Mouse (Mus musculus) embryonic fibroblast, embryonic 13.5 days (primary cell): ENCODE data around the gene Wfdc3. TPM values are rescaled to one million over a fixed set of nuclear protein-coding genes. Genes with fewer than 3 reads are reported as not detected.
A peak's percentile ranks its signal among the peaks of the same experiment; 100 is the strongest.

ENCODE experiments used
- H3K27ac ChIP-seq: 2 replicates; pipeline ENCODE4 v1.5.1; 2012; ENCODE audit warnings: low read length, control low read depth, inconsistent platforms; ENCODE audit not compliant: insufficient read depth
- H3K4me1 ChIP-seq: 2 replicates; pipeline ENCODE4 v1.6.1; 2011; ENCODE audit warnings: low read length; ENCODE audit not compliant: control insufficient read depth, insufficient read depth
- H3K4me3 ChIP-seq: 2 replicates; pipeline ENCODE4 v1.5.1; 2011; ENCODE audit warnings: mild to moderate bottlenecking, control low read depth, low read length; ENCODE audit not compliant: insufficient read depth
- CTCF ChIP-seq: IDR thresholded peaks from 2 replicates; pipeline ENCODE4 v1.5.1; 2011; ENCODE audit warnings: mild to moderate bottlenecking, control low read depth, low read length, moderate library complexity, borderline replicate concordance; ENCODE audit not compliant: insufficient read depth
- POLR2A ChIP-seq: IDR thresholded peaks from 2 replicates; pipeline ENCODE4 v1.6.1; 2011; ENCODE audit warnings: low read depth, mild to moderate bottlenecking, control low read depth, low read length, moderate library complexity
- polyA plus RNA-seq: library from polyadenylated mRNA; stranded (reverse); fragments of >200 nt; gene quantifications from 2 replicates; pipeline ENCODE4 v1.2.4, GENCODE M21; 2011; ENCODE audit warnings: low read depth; ENCODE audit not compliant: missing spikeins, insufficient read length

Wfdc3 gene
- polyA plus RNA-seq, 1 experiment, result not detected

DNA sequence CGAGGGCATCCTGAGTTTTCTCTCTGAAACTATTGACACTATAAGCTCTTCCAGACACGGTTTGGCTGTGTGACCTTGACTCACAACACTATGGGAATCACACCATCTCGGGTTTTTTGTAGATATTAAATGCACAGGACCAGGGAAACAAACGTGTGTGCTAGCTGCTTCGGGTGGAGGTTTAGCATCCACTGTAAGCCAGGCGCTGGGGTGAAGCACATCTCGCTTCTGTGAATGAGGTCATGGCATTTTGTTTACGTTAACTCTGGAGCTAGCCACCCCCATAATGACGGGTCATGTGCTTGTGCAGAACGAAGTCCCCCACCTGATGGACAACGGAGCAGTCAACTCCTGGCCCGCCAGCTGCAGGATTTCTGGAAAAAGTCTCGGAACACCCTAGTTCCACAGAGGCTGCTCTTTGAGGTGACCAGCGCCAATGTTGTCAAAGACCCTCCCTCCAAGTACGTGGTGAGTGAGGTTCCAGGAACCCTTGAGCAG, 40.7 kb upstream of the Wfdc3 start:
- Histone ChIP-seq H3K27ac (peak overlapping the region; percentile 47), H3K4me3 (peak overlapping the region; percentile 47)

DNA sequence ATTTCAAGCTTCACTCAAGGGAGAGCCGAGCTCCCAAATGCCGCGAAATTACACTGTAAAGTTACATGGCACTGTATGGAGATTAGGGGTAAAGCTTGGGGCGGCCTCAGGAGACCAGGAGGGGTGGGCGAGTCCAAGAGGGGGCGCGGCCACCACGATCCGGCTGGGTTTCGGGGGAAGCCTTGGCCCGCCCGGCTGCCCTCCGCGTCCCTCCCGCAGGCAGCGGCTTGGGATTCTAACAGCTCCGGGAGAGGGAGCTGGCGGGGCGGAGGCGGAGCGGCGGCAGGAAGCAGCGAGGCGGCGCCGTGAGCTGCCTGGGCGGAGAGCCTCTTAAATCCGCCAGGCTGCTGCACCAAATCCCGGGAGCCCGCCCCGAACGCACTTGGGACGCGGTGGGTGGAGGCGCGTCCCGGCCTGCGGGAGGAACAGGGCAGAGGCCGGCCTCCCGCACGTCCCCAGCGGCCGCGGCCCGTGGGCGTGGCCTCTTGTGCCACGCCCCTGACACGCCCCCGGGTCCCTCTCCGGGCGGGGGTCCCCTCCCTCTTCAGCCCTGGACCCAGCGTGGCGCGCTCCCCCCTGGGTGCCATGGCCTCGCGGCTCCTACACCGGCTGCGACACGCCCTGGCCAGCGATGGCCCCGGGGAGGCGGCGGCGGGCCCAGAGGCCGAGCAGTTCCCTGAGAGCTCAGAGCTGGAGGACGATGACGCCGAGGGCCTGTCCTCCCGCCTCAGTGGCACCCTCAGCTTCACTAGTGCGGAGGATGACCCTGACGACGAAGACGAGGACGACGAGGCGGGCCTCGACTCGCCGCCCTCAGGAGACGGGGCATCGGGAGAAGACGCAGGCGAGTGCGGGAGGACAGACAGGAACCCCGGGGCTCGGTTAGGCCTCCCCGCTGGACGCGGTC, 40.0 kb upstream of the Wfdc3 start, which contains the start of gene Snx21:
Gene Snx21, plus strand, starts transcription at position 343 of the 907 bp plus-strand sequence.
- TF ChIP-seq POLR2A (peak; percentile 82), CTCF (no peak)
- H3K4me1 ChIP-seq, result peaks cover 16% of the 10 kb centered on the region
- peak within 1 kb of the TSS; percentile 82 for H3K27ac ChIP-seq

More for the DNA sequence above, 40.7 kb upstream of the Wfdc3 start:
- TF ChIP-seq POLR2A (peak; percentile 45; the same call in 1 of the 2 replicates), CTCF (no peak)
- H3K4me1 ChIP-seq, result peaks cover 16% of the 10 kb centered on the region

DNA sequence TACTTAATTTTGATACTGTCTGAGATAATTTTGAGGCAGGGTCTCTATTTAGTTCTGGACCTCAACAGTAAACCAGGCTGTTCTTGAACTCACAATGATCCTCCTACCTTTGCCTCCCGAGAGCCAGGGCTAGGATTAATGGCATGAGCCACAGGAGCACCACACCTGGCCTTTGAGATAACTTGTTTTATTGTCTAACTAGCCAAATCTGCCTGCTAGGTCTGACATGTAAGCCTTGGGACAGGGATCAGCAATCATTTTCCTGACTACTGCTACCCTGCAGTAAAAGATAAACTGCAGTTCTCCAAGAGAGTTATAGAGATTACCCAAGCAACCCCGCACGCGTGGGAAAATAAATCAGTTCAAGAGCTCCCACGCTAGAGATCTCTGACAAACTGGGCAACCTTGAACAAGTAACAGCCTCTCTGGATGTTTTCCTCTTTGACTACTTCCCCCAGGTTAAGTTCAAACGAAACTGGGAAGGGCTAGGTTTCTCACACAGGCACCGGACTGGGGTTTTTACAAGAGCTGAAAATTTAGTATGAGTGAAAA, 39.2 kb upstream of the Wfdc3 start:
- peak overlapping the region; percentile 47 for H3K4me3 ChIP-seq
- H3K4me1 ChIP-seq, result peaks cover 16% of the 10 kb centered on the region
- H3K27ac ChIP-seq, result peak overlapping the region; percentile 82
- TF ChIP-seq CTCF, result no peak

More for the DNA sequence above, 40.0 kb upstream of the Wfdc3 start, which contains the start of gene Snx21:
- H3K4me3 ChIP-seq, result peak within 1 kb of the TSS; percentile 47

DNA sequence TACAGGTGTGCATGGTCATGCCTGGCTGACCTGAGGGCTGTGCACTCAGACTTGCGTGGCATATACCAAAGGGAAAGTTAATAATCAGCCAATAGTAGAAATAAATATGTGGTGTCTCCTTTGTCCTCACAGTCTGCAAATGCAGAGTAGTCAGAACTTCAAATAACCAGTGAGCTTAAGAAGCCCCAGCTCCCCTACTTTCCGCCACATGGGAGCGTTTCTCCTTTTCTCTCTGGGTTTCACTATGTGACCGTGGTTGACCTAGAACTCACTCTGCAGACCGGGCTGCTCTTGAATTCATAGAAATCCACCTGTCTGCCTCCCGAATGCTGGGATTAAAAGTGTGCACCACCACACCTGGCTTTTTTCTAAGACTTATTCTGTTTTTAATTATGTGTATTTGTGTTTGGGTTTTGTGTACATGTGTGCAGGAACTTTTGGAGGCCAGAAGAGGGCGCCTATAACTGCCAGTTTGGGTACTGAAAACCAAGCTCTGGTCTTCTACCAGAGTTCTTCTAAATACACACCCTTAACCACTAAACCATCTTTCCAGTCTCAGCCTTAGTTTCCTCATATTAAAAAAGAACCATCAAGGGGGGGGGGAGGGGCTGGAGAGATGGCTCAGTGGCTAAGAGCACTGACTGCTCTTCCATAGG, 38.3 kb upstream of the Wfdc3 start:
- peaks cover 16% of the 10 kb centered on the region for H3K4me1 ChIP-seq
- H3K27ac ChIP-seq, result no peak overlapping the region
- TF ChIP-seq CTCF (no peak), POLR2A (no peak)
- no peak overlapping the region for H3K4me3 ChIP-seq

DNA sequence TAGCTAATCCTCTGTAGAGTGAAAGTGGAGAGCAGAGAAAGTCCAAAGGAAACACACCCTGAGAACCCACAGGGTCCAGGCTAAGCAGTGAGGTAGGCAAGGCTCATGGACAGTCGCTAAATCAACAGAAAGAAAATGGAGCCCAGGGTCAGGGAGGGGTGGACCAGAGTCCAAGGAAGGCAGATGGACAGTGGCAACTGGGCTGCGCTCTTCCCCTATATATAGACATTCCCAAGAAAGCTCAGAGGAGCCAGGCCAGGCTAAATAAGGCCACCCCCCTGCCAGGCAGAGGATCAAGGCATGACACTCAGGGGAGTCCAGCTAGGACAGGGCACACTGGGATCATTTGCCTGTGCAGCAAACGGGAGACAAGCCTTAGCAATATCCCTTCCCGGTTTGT, 36.1 kb upstream of the Wfdc3 start:
- no peak for TF ChIP-seq POLR2A
- no peak for TF ChIP-seq CTCF
- Histone ChIP-seq H3K4me1 (peaks cover 5% of the 10 kb centered on the region; the same call in 1 of the 2 replicates), H3K4me3 (no peak overlapping the region), H3K27ac (no peak overlapping the region)

DNA sequence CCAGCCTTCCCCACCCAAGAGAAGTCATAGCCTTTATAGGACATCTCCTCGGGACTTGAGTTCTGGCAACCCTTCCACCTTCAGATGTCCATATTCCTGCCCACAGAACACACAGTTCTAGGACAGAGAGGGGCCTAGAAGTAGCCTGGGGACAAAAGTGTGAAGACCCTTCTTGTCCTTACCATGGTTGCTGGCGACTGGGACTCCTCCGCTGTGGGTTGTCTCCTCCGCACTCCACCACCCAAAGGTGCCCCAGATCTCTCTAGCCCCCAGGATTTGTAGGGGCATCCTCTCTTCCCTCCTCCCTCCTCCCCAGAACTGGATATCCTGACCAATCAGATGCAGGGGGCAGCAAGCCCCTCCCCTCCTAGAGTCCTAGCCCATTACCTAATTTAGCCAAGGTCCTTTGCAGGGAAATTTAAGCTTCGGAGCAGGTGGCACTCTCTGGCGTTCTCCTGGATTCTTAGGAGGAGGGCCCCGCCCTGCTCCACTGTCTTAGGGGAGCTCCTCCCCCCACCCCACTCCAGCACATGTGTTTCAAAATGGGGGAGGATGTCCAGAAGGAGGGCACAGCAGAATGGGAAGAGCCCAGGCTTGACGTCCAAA, 33.9 kb upstream of the Wfdc3 start, which contains the start of gene Tnnc2:
Gene Tnnc2, minus strand, starts transcription at position 487 of the 606 bp plus-strand sequence.
- TF ChIP-seq POLR2A, result no peak
- no peak for TF ChIP-seq CTCF
- Histone ChIP-seq H3K27ac (no peak within 1 kb of the TSS), H3K4me1 (0 out of 2 replicates have a peak, but pooled peaks cover 2% of the 10 kb centered on the region), H3K4me3 (no peak within 1 kb of the TSS)

DNA sequence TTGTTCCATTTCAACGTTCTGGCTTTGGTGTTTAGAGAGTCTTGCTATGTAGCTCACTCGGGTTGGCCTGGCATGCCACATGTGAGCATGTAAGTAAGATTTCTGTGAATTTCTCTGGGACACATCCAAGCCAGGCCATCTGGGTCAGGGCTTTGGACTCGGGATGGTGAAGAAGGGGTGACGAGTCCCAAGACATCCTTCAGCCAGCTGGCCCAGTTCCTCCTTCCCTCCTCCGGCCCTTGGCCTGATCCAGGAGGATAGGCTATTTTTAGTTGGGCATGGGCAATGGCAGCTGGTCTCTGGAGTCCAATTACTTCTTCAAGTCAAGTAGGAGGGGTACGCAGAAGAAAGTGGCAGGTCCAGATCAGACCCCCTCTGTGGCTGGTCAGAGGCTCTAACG, 33.1 kb upstream of the Wfdc3 start:
- TF ChIP-seq CTCF, result no peak
- no peak for TF ChIP-seq POLR2A

DNA sequence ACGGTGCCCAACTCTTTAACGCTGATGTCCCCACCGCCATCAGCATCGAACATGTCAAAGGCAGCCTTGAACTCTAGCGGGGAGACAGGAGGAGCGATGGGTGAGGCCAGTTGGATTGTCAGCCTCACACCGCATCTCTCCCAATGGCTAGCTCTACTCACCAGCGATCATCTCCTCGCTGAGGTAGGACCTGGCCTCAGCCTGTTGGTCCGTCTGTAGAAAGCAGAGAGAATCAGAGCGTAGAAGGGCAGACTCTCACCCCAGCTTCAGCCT, 32.2 kb upstream of the Wfdc3 start:
- 0 out of 2 replicates have a peak, but pooled peaks cover 2% of the 10 kb centered on the region for H3K4me1 ChIP-seq
- TF ChIP-seq CTCF, result no peak
- TF ChIP-seq POLR2A, result no peak

More for the DNA sequence above, 33.1 kb upstream of the Wfdc3 start:
- Histone ChIP-seq H3K27ac (no peak overlapping the region), H3K4me1 (0 out of 2 replicates have a peak, but pooled peaks cover 2% of the 10 kb centered on the region), H3K4me3 (no peak overlapping the region)

More for the DNA sequence above, 32.2 kb upstream of the Wfdc3 start:
- no peak overlapping the region for H3K4me3 ChIP-seq
- no peak overlapping the region for H3K27ac ChIP-seq
